Mouse (Mus musculus): ENCODE data around the gene Cer1.

GRCm38 (mm10) chr4:82867111-82867510, 17.8 kb downstream of the Cer1 start:
- TF ChIP-seq POLR2A (IDR thresholded peaks at IDR 0.05; ENCODE audit: extremely low read depth, insufficient read depth, low read length): no peak
- no peak for TF ChIP-seq CTCF (IDR thresholded peaks at IDR 0.05; ENCODE audit: low read depth, low read length)

All from liver, adult 2 months (tissue).